Mouse (Mus musculus) macrophage (primary cell): ENCODE data around the gene Katna1. TPM values are rescaled to one million over a fixed set of nuclear protein-coding genes. Genes with fewer than 3 reads are reported as not detected.

Source experiments
- H3K27ac ChIP-seq: fragments of 350-480 bp; formaldehyde crosslinking; 2 replicates; pipeline ENCODE4 v1.9.0; 2021
- H3K36me3 ChIP-seq: fragments of 350-480 bp; formaldehyde crosslinking; 2 replicates; pipeline ENCODE4 v1.9.0; 2021; ENCODE audit errors: inconsistent target
- H3K4me3 ChIP-seq: fragments of 350-480 bp; formaldehyde crosslinking; 2 replicates; pipeline ENCODE4 v1.9.0; 2021; ENCODE audit errors: inconsistent target
- H3K79me2 ChIP-seq: fragments of 350-480 bp; formaldehyde crosslinking; 2 replicates; pipeline ENCODE4 v1.9.0; 2021; ENCODE audit errors: inconsistent target
- WGBS: methylation state at CpG from one replicate; pipeline ENCODE4 v1.1.7; 2026; ENCODE audit warnings: inconsistent platforms; ENCODE audit not compliant: missing documents; 5-methylcytosine and 5-hydroxymethylcytosine counted together
- polyA plus RNA-seq: library from polyadenylated mRNA; stranded (reverse); fragments of 250-400 nt; gene quantifications from 3 replicates; pipeline ENCODE4 v1.2.4, GENCODE M21; 2018; ENCODE audit warnings: inconsistent platforms
- total RNA-seq, 78 experiments: library from RNA; depleted of rRNA; stranded (reverse); fragments of 250-400 nt; gene quantifications; 1 replicate in 9 of 78; 2 replicates in 24 of 78; 3 replicates in 43 of 78; 4 replicates in 2 of 78; pipeline ENCODE4 v1.2.4; 2018; ENCODE audit warnings: inconsistent platforms in 56 of 78

Gene Katna1
- total RNA-seq (2018; cell fraction: chromatin; rRNA removed), result 100 to 1,000 TPM in 14 of 26 experiments, 10 to 100 TPM in 12; 59.1 to 224 (median 102) TPM
- total RNA-seq (2018; cell fraction: cytosol; rRNA removed), result 10 to 100 TPM; 25.2 to 54.0 (median 35.5) TPM
- 100 to 1,000 TPM in 6 of 26 experiments, 10 to 100 TPM in 20; 40.8 to 299 (median 71.2) TPM for total RNA-seq (2018; cell fraction: nucleus; rRNA removed)
- 26.3 to 32.2 TPM (median 29.9 TPM) in 3 replicates for polyA plus RNA-seq

DNA sequence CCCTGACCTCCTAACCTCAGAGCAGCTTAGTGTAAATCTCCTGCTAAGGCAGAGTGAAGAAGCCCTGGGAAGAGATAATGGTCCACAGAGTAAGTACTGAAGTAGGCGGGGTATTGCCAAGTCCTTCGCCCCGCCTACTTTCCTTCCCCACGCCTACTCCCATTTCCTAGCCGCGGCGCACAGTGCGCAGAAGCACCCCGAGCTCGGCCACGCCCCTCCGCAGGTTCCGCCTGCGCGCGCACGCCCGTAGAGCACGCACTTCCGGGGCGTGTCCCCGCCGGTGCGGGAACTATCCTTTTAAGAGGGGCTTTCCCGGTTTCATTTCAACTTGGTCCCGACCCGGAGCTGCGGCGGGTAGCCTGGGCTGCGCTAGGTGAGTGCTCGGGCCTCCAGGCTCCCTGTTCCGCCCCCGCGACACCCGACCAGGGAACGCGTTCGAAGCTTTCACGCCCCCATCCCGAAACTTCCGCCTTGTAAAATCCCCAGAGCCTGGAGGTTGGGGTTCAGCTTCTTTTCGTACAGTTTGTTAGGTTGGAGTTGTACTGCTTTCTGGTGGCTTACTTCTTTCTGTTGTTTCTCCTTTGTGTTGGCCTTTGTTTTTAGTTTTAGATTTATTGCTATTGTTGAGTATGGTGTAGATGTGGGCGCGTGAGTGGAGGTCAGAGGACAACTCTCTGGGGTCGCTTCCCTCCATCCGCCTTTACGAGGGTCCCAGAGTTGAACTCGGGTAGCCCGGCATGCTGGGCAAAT lies at the start of gene Katna1:
Gene Katna1, plus strand, starts transcription at position 250 of the 750 bp plus-strand sequence.
- H3K79me2 ChIP-seq, result peaks cover 49% of the 10 kb centered on the region
- WGBS, result under 1% methylated on average over 47 of the region's 49 CpGs
- peak within 1 kb of the TSS; percentile 99 for H3K4me3 ChIP-seq

DNA sequence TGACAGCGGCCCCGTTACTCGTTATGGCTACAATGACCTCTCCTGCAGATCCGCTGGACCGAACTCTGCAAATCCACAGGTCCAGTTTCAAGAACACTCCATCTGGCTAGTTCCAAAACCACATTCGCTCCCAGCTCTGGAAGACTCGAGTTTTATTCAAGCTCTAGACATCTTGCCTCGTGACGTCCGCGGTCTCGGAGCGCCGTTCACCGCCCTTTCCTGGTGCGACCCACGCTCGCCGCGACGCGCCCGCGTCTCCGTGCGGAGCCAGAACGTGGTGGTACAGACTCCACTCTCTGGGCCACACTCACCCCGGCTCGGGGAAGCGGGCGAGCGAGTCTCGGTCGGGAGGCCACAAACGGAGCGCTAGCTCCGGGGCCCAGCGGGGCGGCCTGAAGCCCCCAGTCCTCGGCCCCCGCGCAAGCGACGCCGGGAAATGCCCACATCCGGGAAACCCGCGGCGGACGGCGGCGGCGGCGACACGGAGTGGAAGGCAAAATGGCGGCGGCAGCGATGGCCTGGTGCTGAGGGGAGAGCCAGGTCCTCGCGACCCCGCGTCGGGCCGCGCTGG lies 45.0 kb upstream of the Katna1 start, which contains the start of the genes Pcmt1 and Lats1:
Gene Pcmt1, minus strand, starts transcription at position 406 of the 571 bp plus-strand sequence.
Gene Lats1, plus strand, starts transcription at position 484 of the 571 bp plus-strand sequence.
- Histone ChIP-seq H3K27ac (peak within 1 kb of the TSS; percentile 66), H3K36me3 (no peaks in the 10 kb centered on the region), H3K4me3 (peak within 1 kb of the TSS; percentile 84), H3K79me2 (peaks cover 92% of the 10 kb centered on the region)
- WGBS, result 2% methylated on average over 52 of the region's 65 CpGs

More for the DNA sequence above, at the start of gene Katna1:
- Histone ChIP-seq H3K27ac (peak within 1 kb of the TSS; percentile 68), H3K36me3 (no peaks in the 10 kb centered on the region)

DNA sequence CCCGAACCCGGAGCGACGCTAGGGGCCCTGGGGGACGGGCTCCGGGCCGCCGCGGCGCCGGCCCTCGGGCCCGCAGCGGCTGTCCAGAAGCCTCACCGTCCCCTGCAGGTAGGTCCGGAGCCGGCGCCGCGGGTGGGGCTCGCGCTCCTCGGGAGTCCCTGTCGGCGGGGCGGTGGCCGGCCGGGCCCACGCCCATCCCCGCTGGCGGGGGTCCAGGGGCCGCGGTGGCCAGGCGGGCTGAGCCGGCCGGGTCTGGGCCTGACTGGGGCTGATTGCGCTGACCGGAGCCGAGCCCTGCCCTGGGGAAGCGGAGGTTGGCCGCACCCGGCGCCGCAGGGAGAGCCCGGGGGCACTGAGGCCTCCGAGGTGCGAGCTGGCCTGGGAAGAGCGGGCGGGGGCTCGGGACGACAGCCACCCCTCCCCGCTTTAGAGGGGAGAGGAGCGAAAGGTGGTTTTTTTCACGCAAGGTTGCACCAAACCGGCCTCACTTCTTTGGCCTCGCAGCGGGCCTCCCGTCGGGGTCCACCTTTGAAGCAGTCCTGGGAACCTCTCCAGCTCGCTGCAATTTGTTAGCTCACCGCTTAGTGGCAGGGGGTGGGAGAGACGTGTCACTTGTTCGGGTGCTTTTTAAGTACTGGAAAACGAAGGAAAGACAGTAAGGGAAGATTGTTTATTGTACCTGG lies 44.3 kb upstream of the Katna1 start:
- Histone ChIP-seq H3K36me3 (no peaks in the 10 kb centered on the region), H3K4me3 (peak overlapping the region; percentile 65), H3K27ac (peak overlapping the region; percentile 10; the same call in 1 of the 2 replicates), H3K79me2 (peaks cover 92% of the 10 kb centered on the region)
- WGBS, result under 1% methylated on average over 45 of the region's 64 CpGs

DNA sequence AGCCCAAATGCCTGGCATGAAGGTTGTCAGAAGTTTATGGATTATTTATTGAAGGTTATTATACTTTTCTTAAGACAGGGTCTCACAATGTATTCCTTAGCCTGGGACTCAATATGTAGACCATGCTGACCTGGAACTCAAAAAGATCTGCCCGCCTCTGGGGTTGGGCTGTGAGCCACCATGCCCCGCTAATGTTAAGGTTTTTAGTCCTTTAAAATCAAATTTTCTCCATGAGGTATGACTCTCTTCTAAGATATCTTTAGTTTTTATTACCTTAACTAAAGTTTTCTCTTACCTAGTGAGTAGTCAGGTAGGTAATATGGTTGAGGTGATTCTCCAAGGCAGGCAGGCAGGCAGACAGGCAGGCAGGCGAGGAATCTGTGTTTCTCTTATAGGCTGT lies 43.6 kb upstream of the Katna1 start:
- H3K27ac ChIP-seq, result no peak overlapping the region; the same call in 1 of the 2 replicates
- H3K36me3 ChIP-seq, result no peaks in the 10 kb centered on the region
- 82% methylated on average over 2 of the region's 3 CpGs for WGBS
- H3K79me2 ChIP-seq, result peaks cover 92% of the 10 kb centered on the region
- peak overlapping the region; percentile 65 for H3K4me3 ChIP-seq

DNA sequence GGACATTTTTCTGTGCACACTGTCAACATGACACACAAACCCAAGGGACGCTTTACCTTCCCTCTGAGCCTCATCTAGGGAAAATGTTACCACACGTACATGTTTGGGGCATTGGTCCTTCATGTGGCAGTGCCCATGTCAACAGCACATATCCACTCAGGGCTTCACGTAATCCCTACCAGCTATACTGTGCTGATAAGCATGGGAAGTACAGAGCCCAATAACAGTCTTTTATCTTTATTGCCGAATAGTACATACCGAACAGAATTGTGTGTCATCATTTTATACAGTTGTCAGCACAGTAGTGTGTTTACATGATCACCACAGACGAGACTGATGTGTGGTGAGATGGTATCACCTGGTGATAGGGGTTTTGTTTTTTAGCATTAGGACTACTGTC lies 38.9 kb upstream of the Katna1 start:
- 95% methylated on average over 6 of the region's 6 CpGs for WGBS
- no peak overlapping the region for H3K4me3 ChIP-seq
- peaks cover 9% of the 10 kb centered on the region for H3K36me3 ChIP-seq
- peaks cover 100% of the 10 kb centered on the region for H3K79me2 ChIP-seq
- H3K27ac ChIP-seq, result no peak overlapping the region

DNA sequence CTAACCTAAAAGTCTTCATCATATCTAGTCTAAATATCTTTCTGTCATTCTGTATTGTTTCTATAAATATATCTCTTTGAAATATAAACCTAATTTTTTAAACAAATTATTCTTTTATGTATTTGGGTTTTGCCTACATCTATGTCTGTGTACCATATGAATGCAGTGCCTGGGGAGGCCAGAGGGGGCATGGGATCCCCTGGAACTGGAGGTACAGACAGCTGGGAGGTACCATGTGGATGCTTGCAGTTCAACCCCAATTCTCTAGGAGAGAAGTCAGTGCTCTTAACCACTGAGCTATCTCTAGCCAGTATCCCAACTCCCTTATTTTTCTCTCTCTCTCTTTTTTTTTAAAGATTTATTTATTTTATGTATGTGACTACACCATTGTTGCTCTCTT lies 30.5 kb upstream of the Katna1 start:
- Histone ChIP-seq H3K27ac (no peak overlapping the region), H3K79me2 (peaks cover 63% of the 10 kb centered on the region), H3K4me3 (no peak overlapping the region), H3K36me3 (peaks cover 75% of the 10 kb centered on the region)

DNA sequence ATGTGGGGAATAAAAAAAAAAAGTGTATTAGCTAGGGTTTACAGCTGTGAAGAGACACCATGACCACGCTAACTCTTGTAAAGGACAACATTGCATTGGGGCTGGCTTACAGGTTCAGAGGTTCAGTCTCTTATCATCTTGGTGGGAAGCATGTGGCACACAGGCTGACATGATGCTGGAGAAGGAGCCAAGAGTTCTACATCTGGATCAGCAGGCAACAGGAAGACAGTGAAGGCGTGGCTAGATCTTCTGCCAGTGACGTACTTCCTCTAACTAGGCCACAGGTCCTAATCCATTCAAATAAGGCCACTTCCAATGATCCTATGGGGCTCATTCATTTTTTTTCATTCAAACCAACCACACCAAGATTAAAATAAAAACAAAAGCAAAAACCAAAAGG lies 25.7 kb upstream of the Katna1 start:
- no peak overlapping the region for H3K27ac ChIP-seq
- WGBS, result 63% methylated on average over 3 of the region's 3 CpGs
- H3K79me2 ChIP-seq, result peaks cover 16% of the 10 kb centered on the region; the same call in 1 of the 2 replicates
- H3K36me3 ChIP-seq, result peaks cover 70% of the 10 kb centered on the region
- H3K4me3 ChIP-seq, result no peak overlapping the region

DNA sequence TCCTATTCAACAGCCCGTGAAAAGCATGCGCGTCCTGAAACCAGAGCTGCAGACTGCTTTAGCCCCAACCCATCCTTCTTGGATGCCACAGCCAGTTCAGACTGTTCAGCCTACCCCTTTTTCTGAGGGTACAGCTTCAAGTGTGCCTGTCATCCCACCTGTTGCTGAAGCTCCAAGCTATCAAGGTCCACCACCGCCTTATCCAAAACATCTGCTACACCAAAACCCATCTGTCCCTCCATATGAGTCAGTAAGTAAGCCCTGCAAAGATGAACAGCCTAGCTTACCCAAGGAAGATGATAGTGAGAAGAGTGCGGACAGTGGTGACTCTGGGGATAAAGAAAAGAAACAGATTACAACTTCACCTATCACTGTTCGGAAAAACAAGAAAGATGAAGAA lies 23.2 kb upstream of the Katna1 start:
- no peak overlapping the region for H3K4me3 ChIP-seq
- WGBS, result 96% methylated on average over 6 of the region's 6 CpGs

DNA sequence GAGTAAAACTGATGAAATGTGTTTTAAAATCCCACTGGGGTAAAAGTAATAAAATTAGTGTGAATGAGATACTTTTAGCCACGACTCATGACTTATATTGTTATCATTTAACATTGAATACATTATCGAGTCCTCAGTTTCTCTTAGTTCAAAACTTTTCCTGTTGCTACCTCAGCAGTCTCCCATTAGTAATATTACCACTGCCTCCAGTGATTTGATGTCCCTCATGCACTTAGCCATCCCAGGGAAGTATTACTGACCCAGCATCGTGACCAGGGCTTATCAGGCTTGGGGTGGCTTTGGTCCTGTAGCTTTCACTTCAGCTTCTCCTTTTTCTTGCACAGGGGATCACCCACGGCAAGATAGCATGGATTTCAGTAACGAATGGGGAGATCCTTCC lies 15.7 kb upstream of the Katna1 start:
- H3K27ac ChIP-seq, result no peak overlapping the region
- 85% methylated on average over 5 of the region's 5 CpGs for WGBS
- H3K79me2 ChIP-seq, result no peaks in the 10 kb centered on the region; the same call in 1 of the 2 replicates
- peaks cover 76% of the 10 kb centered on the region for H3K36me3 ChIP-seq
- no peak overlapping the region for H3K4me3 ChIP-seq

More for the DNA sequence above, 23.2 kb upstream of the Katna1 start:
- no peaks in the 10 kb centered on the region for H3K79me2 ChIP-seq
- no peak overlapping the region for H3K27ac ChIP-seq
- peaks cover 74% of the 10 kb centered on the region for H3K36me3 ChIP-seq

DNA sequence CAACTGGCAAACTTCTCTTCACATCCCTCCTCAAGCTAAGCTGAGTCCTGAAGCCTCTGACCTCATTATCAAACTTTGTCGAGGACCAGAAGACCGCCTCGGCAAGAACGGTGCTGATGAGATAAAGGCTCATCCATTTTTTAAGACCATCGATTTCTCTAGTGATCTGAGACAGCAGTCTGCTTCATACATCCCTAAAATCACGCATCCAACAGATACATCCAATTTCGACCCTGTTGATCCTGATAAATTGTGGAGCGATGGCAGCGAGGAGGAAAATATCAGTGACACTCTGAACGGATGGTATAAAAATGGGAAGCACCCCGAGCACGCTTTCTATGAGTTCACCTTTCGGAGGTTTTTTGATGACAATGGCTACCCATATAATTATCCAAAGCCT lies 13.3 kb upstream of the Katna1 start:
- Histone ChIP-seq H3K79me2 (no peaks in the 10 kb centered on the region; the same call in 1 of the 2 replicates), H3K4me3 (no peak overlapping the region), H3K27ac (no peak overlapping the region), H3K36me3 (peaks cover 63% of the 10 kb centered on the region)
- WGBS, result 94% methylated on average over 13 of the region's 13 CpGs

DNA sequence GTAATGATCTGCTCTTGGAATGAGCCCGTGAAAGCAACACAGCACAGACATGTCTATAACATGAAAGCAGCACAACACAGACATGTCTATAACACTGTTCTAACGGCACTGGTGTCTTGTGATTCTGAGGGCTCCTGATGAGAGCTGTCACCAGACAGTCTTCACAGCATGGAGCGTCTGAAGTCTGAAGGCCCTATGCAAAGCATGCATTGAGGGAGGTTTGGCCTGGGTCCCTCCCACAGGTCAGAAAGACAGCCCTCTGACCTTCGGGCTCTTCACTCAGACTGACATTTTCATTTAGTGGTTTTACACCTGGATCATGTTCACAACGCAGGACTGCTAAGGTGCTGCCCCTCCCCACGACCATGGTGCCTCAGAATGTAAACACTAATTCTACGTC lies 10.7 kb upstream of the Katna1 start:
- Histone ChIP-seq H3K4me3 (no peak overlapping the region), H3K27ac (no peak overlapping the region), H3K79me2 (no peaks in the 10 kb centered on the region), H3K36me3 (peaks cover 49% of the 10 kb centered on the region)
- 92% methylated on average over 7 of the region's 7 CpGs for WGBS

DNA sequence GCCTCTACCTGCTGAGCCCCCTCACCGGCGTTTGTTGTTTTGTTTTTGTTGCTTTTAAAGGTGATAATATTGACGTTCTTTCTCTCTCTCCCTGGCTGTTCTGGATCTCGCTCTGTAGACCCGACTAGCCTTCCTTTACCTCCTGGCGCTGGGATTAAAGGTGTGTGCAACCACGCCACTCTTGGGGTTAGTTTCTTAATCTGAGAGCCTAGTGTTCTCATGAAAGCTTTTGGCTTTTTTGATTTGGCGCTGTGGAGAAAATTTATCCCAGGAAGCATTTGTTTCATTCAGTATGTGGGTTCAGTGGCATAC lies 657 bp downstream of the Katna1 start:
- peak overlapping the region; percentile 99 for H3K4me3 ChIP-seq
- peaks cover 54% of the 10 kb centered on the region for H3K79me2 ChIP-seq
- peak overlapping the region; percentile 68 for H3K27ac ChIP-seq
- H3K36me3 ChIP-seq, result no peaks in the 10 kb centered on the region
- WGBS, result 1% methylated on average over 8 of the region's 8 CpGs

DNA sequence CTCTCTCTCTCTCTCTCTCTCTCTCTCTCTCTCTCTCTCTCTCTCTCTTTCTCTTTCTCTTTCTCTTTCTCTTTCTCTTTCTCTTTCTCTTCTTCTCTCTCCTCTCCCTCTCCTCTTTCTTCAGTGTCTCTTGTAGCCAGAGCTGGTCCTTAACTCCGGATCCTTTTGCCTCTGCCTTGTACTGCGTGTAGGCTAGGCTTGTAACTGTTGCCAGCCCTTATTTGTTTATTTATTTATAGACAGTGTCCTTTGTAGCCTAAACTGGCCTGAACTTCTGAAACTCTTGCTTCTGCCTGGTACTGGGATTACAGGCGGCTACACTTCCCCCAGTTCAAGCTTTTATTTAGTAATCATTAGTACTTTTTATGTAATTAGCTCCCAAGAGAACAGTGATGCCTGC lies 1.2 kb downstream of the Katna1 start:
- Histone ChIP-seq H3K36me3 (no peaks in the 10 kb centered on the region), H3K27ac (no peak overlapping the region), H3K79me2 (peaks cover 60% of the 10 kb centered on the region), H3K4me3 (peak overlapping the region; percentile 99)
- WGBS, result 8% methylated on average over 3 of the region's 3 CpGs

DNA sequence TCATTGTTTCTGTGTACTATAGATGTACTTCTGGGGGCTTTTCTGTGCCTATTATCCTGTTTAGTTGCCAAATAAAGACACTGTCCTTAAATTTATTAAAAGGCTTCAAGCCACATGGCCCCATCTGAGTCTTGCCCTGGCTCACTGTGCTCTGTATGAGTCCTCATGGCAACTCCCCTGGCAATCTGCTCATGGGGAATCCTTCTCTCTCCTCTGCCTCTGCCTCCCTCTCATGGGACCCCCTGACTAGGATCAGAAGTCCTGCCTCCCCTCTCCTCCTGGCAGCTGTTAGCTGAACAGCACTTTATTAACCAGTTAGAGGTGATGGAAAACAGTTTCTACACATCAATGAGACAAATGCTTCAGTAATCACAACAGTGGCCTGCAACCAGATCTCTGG lies 5.8 kb downstream of the Katna1 start:
- no peak overlapping the region for H3K4me3 ChIP-seq

DNA sequence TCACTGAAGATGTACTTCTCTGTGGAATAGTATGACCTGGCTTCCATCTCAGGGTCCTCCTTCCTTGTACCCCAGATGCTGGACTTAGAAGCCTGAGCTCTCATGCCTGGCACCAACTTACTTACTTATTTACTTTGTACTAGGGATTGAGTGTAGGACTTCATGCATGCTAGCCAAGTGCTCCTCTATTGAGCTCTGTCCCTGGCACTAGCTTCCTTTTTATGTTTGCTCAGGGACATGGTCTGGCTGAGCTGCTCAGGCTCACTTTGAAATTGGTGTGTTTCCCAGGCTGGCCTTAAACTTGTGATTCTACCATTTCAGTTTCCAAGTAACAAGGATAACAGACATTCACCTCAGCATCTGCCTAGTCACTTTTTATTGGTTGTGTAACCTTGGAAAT lies 11.3 kb downstream of the Katna1 start:
- H3K27ac ChIP-seq, result no peak overlapping the region
- peaks cover 77% of the 10 kb centered on the region for H3K79me2 ChIP-seq
- peaks cover 22% of the 10 kb centered on the region; the same call in 1 of the 2 replicates for H3K36me3 ChIP-seq
- H3K4me3 ChIP-seq, result no peak overlapping the region

More for the DNA sequence above, 5.8 kb downstream of the Katna1 start:
- H3K27ac ChIP-seq, result no peak overlapping the region
- no peaks in the 10 kb centered on the region for H3K36me3 ChIP-seq
- peaks cover 100% of the 10 kb centered on the region for H3K79me2 ChIP-seq
